Mouse (Mus musculus): Measurements from ENCODE around the gene Psmd5.

GRCm38 (mm10) chr2:34803746-34804145, 71.0 kb downstream of the Psmd5 start:
- TF ChIP-seq POLR2A (IDR thresholded peaks at IDR 0.05; ENCODE audit: extremely low read depth, insufficient read depth, low read length) (no peak), CTCF (IDR thresholded peaks at IDR 0.05; ENCODE audit: extremely low read depth, insufficient read depth, low read length) (no peak)

Measured in cortical plate, adult 2 months (tissue).